Mouse (Mus musculus) kidney, postnatal 0 days (tissue): ENCODE measurements around the gene 9830107B12Rik. TPM values are rescaled to one million over a fixed set of nuclear protein-coding genes. Genes with fewer than 3 reads are reported as not detected.

Experiments used
- ATAC-seq: fragments of 200-750 bp; cut with Nextera tagmentation; replicated peaks from 2 replicates; pipeline ENCODE4 v1.8.0; 2017; ENCODE audit warnings: low read depth, moderate number of reproducible peaks, moderate TSS enrichment, moderate library complexity; ENCODE audit not compliant: low FRiP score
- DNase-seq: peaks from one replicate; pipeline ENCODE4 v3.0.0-alpha.2; 2016; ENCODE audit warnings: low spot score
- H3K27ac ChIP-seq: fragments of 300-500 bp; sonication (generic); 2 replicates; pipeline ENCODE4 v1.5.1; 2014; ENCODE audit warnings: mild to moderate bottlenecking
- H3K27me3 ChIP-seq: fragments of 300-500 bp; sonication (generic); 2 replicates; pipeline ENCODE4 v1.6.1; 2014; ENCODE audit warnings: low read length, mixed read lengths; ENCODE audit not compliant: insufficient read depth
- H3K36me3 ChIP-seq: fragments of 300-500 bp; sonication (generic); 2 replicates; pipeline ENCODE4 v1.6.1; 2014; ENCODE audit warnings: low read length, mixed read lengths; ENCODE audit not compliant: insufficient read depth
- H3K4me1 ChIP-seq: fragments of 300-500 bp; sonication (generic); replicated peaks from 2 replicates; pipeline ENCODE4 v1.6.1; 2014; ENCODE audit warnings: antibody characterized with exemption, low read length, mixed read lengths; ENCODE audit not compliant: insufficient read depth
- H3K4me2 ChIP-seq: fragments of 300-500 bp; sonication (generic); 2 replicates; pipeline ENCODE4 v1.6.1; 2014; ENCODE audit warnings: mild to moderate bottlenecking, low read length, moderate library complexity, mixed read lengths
- H3K4me3 ChIP-seq: fragments of 300-500 bp; sonication (generic); replicated peaks from 2 replicates; pipeline ENCODE4 v1.5.1; 2014; ENCODE audit warnings: low read depth, low read length
- H3K9ac ChIP-seq: fragments of 300-500 bp; sonication (generic); 2 replicates; pipeline ENCODE4 v1.6.1; 2014; ENCODE audit warnings: low read depth, low read length
- H3K9me3 ChIP-seq: fragments of 300-500 bp; sonication (generic); replicated peaks from 2 replicates; pipeline ENCODE4 v1.6.1; 2016; ENCODE audit warnings: low read length, inconsistent platforms, mixed read lengths
- CTCF ChIP-seq: IDR thresholded peaks from 2 replicates; pipeline ENCODE4 v1.5.1; 2016; ENCODE audit warnings: antibody characterized with exemption, low read depth, mild to moderate bottlenecking, moderate library complexity
- WGBS: fragments of 180-500 bp; shearing (Covaris S2); extraction: QIAGEN DNeasy Blood & Tissue Kit; methylation state at CpG from one replicate; pipeline ENCODE4 v1.1.7; 2014; 5-methylcytosine and 5-hydroxymethylcytosine counted together
- polyA plus RNA-seq: library from polyadenylated mRNA; unstranded; fragments of >200 nt; fragmentation: Nextera tagmentation; extraction: Ambion mirVana; gene quantifications from 2 replicates; pipeline ENCODE4 v1.2.1, GENCODE M21; 2015

Gene 9830107B12Rik
- polyA plus RNA-seq, 1 experiment from 2014 or later: not detected

DNA sequence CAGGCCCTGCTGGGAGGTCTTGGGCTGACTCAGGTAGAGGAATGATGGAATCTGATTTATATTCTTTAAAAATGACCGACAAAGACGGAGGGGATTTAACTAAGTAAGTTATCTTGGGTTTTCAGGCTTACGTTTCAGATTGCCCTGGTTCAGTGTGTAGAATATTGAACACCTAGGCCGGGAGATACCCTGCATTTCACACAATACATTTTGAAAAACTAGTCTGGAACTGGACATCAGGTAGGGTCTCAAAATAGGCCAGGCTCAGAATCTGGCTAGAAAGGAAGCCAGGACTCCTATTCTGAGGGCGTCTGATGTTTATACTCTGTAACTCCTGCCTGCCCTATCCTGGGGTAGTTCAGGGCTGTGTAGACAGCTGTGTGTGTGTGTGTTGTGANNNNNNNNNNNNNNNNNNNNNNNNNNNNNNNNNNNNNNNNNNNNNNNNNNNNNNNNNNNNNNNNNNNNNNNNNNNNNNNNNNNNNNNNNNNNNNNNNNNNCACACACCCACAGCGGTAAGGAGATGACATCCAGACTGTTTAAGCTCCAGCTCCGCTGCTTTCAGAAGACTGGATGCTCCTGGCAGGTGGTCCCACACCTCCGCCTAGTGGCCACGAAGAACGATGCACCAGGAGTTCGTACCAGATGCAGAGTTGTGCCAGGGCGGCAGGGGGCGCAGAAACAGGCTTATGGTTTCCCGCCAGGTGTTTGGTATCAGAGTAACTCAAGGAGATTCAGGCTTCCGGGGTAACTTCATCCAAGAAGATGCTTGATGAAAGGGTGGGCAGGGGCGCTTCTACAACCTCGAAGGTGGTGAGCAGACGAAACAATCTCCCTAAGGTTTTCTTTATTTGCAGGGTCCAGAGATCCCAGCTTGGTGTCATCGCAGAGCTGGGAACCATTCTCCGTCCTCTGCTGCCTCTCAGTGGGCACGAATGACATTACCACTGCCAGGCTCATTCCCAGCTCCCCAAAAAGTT, 45.3 kb downstream of the 9830107B12Rik start:
- DNase-seq (peak; percentile 97), ATAC-seq (peak; percentile 50; the same call in 1 of the 2 replicates)
- Histone ChIP-seq H3K27ac (no peak overlapping the region), H3K9me3 (no peaks in the 10 kb centered on the region), H3K36me3 (no peaks in the 10 kb centered on the region), H3K9ac (no peak overlapping the region), H3K4me1 (peaks cover 27% of the 10 kb centered on the region), H3K27me3 (peaks cover 30% of the 10 kb centered on the region), H3K4me2 (peak overlapping the region; percentile 51), H3K4me3 (peak overlapping the region; percentile 20; the same call in 1 of the 2 replicates)
- WGBS: 11% methylated on average over 20 of the region's 21 CpGs
- peak; percentile 95 for TF ChIP-seq CTCF

DNA sequence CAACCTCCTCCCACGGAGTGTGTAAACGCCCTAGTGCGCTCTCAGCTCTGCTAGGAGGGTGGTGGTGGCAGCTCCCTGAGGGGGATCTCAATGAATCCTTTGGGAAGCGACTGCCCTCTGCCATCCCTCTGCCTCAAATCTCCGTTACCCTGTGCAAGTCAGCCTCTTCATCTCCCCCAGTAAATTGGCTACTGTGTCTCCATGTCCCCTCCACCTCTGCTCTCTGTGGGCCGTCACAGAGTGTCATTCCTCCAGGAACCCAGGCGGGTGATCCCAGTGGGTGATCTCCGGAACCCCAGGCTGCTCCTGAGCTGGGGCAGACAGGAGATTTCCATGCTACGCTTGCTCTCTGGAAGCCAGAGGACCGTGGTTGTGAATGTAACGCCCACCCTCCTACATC, 46.8 kb downstream of the 9830107B12Rik start:
- no peak for ATAC-seq
- Histone ChIP-seq H3K4me2 (0 out of 2 replicates have a peak overlapping the region, but pooled peaks have one; percentile 49), H3K9ac (no peak overlapping the region), H3K9me3 (no peaks in the 10 kb centered on the region), H3K27ac (no peak overlapping the region), H3K27me3 (peaks cover 42% of the 10 kb centered on the region), H3K36me3 (no peaks in the 10 kb centered on the region), H3K4me3 (no peak overlapping the region), H3K4me1 (peaks cover 28% of the 10 kb centered on the region)
- TF ChIP-seq CTCF: no peak
- DNase-seq: no peak
- WGBS: 18% methylated on average over 11 of the region's 11 CpGs

DNA sequence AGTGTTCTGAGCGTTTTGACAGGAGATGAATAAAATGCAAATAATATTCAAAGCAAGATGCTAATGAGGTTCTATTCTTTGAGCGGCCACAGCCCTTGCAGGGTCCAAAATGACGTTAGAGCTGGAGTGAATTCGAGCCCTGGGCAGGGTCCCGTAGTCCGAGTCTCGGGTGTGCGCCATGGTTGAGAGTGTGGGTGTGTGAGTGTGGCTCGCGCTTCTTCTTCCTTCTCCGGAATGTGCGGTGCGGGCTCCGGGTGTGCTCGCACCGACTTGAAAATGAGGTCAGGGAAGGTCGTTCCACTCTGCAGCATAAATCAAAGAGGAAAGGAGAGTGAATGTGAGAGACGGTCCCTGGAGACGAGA, 47.6 kb downstream of the 9830107B12Rik start:
- H3K4me3 ChIP-seq: peak overlapping the region; percentile 13; the same call in 1 of the 2 replicates
- H3K36me3 ChIP-seq: no peaks in the 10 kb centered on the region
- no peaks in the 10 kb centered on the region for H3K9me3 ChIP-seq
- H3K27me3 ChIP-seq: peaks cover 42% of the 10 kb centered on the region
- peak overlapping the region; percentile 49 for H3K4me2 ChIP-seq
- H3K27ac ChIP-seq: no peak overlapping the region
- no peak for ATAC-seq
- no peak overlapping the region for H3K9ac ChIP-seq
- under 1% methylated on average over 19 of the region's 19 CpGs for WGBS
- no peak for TF ChIP-seq CTCF
- H3K4me1 ChIP-seq: peaks cover 28% of the 10 kb centered on the region
- DNase-seq: peak; percentile 27

DNA sequence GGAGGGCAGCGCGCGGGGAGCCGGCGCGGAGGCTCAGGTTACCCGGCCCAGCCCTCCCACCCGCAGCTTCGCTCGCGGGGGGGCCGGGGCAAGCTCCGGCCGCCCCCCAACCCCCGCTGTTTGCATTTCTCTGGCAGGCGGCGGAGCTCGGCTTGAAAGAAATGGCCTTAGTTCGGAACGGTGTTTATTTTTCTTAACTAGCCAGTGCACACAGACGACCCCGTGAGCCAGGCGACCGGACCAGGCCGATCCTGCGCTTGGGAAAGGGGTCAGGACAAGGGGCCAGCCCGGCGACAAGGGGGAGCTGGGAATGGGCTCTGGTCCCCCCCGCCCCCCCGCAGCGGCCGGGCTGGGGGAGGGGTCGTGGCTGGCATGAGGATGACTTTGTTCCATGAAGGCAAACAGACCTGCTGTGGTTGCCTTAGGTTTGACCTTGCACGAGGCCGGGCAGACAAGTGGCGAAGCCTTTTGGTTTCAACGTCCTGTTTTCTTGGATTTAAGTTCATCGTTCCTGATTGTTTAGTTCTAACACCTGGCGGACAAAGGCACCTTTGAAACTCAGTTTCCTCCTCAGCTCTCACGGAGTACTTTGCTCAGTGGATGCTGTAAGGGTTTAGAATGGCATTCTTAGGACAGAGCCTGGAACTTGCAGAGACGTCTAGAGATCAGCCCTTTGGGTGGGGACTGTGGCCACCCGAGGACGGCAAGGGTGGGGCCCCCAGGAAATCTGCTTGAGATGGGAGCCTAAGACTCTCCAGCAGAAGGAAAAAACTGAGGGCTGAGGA, 48.1 kb downstream of the 9830107B12Rik start:
- Histone ChIP-seq H3K9me3 (no peaks in the 10 kb centered on the region), H3K4me2 (peak overlapping the region; percentile 49), H3K36me3 (no peaks in the 10 kb centered on the region), H3K4me3 (peak overlapping the region; percentile 13), H3K4me1 (peaks cover 28% of the 10 kb centered on the region), H3K9ac (no peak overlapping the region), H3K27me3 (peaks cover 42% of the 10 kb centered on the region), H3K27ac (no peak overlapping the region)
- DNase-seq (peak; percentile 55), ATAC-seq (no peak)
- TF ChIP-seq CTCF: no peak
- under 1% methylated on average over 37 of the region's 43 CpGs for WGBS

DNA sequence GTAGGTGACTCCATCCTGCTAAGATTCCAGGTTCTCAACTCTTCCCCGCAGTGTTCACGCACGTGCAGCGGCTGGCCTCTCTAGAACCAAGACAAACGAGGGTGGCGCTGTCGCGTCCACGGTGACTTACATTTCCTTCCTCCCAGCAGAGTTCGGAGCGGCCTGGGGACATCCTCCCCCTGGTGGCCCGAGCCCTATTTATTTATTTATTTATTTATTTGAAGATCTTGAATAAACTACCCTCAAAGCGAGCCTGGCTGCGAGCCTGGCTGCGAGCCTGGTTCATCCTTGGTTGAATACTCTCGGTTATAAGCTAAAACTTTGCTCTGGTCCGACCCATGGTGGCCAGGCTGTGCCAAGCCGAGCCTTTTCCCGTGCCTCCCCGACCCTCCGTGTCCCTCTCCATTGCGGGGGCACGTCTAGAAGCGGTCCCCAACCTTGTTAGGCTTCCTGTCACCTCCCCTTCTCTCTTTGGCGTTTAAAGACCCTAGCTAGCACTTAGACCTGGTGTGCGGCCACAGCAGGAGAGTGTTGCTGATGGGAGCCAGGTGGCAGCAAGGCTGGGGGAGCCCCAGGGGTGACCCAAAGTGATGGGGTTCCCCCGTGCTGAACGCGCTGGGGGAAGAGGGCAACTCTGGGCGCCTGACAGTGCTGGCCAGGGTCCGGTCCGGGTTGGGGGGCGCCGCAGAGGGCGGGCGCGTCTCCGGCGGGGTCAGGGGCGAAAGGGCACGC, 48.9 kb downstream of the 9830107B12Rik start:
- Histone ChIP-seq H3K4me1 (peaks cover 28% of the 10 kb centered on the region), H3K36me3 (no peaks in the 10 kb centered on the region), H3K4me3 (peak overlapping the region; percentile 13), H3K27me3 (peaks cover 42% of the 10 kb centered on the region), H3K27ac (no peak overlapping the region), H3K9ac (no peak overlapping the region), H3K9me3 (no peaks in the 10 kb centered on the region), H3K4me2 (peak overlapping the region; percentile 49)
- WGBS: 2% methylated on average over 32 of the region's 41 CpGs
- ATAC-seq (peak; percentile 27; the same call in 1 of the 2 replicates), DNase-seq (peak; percentile 92)
- TF ChIP-seq CTCF: peak; percentile 72
